Mouse (Mus musculus) kidney, adult 11 months (tissue): Measurements from ENCODE around the gene 1810010D01Rik.
A peak's percentile ranks its signal among the peaks of the same experiment; 100 is the strongest.

Experiments
- DNase-seq: peaks from one replicate; pipeline ENCODE4 v3.0.0; 2022

Gene 1810010D01Rik

GRCm38 (mm10) chr7:145211680-145212659, 4.1 kb upstream of the 1810010D01Rik start:
- peak; percentile 40 for DNase-seq

- DNase-seq, result no peak
Observed at GRCm38 (mm10) chr7:145210477-145211070, 2.7 kb upstream of the 1810010D01Rik start.

DNA sequence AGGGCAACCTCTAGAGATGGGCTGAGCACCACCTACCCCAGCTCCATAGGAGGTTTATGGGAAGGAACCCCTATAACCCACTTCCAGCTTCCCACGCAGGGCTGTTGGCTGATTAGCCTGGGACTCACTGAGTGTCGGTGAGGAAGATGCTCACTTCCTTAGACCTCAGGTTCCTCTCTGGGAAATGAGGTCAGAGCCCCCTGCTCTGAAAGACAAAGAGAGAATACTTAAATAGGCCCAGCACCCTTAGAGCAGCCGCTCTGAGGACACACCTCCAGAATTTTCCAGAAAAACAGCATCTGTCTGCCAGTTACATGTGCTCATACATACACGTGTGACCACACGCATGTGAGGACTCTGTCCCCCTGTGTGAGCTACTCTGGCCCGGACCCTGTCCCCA, 1.1 kb downstream of the 1810010D01Rik start:
- no peak for DNase-seq

DNA sequence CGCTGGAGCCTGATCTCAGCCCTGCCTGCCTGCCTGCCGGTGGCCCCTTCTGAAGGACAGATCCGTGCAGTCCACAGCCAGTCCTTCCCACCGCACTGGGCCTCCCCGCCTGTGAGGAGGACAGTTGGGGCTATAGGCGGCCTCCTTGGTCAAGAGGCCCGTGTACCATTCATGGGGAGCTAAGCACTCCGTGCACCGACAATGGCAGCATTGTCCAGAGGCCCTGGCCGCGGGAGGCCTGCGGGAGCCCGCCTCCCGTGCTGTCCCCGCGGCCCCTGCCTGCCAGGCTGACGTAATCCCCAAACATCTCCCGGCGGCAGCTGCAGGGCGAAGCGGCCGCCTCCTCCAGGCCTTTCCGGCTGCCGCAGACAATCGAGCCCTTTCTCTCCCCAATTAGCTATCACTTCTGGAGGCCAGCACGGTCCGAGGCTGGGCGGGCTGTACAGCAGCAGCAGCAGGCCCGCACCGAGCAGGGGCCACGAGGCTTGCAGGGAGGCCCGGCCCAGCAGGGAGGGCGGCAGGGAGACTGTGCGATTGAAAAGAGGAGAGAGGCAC, 1.8 kb downstream of the 1810010D01Rik start:
- DNase-seq, result peak; percentile 44

DNA sequence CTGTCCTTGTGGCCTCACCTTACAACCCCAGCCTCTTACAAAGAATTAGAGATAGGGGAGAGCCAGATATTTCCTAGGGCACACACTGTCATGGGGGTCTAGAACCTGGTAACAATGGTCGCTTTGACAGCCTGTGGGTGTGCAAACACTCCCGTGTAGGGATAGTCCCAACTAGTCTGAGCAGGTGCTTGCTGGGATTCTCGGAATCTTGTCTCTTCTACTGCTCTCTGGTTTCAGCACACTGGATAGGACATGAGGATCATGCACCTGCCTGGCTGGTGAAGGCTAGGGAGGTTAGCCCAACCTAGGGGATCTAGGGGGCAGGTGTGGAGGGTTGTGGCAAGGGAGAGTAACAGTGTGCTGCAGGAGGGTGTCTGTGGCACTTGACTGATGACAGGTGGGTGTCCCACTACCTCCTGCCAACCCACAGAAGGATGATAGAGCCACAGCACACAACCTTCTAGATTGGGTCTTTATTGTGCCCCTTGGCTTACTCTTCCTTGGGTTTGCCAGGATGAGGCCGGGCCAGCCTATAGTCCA, 2.5 kb downstream of the 1810010D01Rik start:
- DNase-seq, result no peak

DNA sequence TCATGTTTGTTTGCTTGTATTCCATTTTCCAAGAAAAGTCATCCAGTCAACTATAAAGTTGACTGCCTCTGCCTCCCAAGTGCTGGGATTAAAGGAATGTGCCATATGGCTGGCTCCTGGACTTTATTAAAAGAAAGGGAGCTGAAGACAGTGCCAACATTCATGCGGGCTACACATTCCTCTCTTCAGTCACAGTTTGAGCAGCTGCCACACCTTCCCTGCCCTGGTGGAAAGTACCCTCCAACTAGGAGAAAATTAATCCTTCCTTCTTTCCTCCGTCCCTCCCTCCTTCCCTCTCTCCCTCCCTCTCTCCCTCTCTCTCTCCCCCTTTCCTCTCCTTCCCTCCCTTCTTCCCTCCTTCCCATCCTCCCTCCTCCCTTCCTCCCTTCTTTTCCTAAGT, 8.2 kb downstream of the 1810010D01Rik start:
- DNase-seq, result no peak

DNA sequence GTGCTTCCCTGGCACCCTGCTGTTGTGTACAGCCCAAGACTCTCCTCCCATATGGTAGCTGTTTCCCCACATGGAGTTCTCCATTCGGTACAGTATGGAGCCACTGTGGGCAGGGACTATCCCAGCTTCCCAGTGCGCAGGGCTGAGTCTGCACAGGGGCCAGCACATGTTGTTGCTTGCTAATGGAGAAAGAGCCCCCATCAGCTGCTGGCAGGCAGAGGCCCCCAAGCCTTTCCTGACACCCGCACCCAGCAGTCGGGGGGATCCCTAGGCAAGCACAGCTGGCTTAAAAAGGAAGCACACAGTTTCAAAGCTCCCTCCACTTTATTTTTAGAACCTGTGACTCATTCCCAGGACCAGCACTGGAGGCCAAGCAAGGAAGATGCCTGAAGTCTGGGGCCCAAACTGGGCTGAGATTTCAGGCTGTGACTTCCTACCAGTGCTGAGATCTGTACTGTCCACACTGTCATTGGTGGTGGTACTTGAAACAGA, 9.7 kb downstream of the 1810010D01Rik start:
- no peak for DNase-seq

DNA sequence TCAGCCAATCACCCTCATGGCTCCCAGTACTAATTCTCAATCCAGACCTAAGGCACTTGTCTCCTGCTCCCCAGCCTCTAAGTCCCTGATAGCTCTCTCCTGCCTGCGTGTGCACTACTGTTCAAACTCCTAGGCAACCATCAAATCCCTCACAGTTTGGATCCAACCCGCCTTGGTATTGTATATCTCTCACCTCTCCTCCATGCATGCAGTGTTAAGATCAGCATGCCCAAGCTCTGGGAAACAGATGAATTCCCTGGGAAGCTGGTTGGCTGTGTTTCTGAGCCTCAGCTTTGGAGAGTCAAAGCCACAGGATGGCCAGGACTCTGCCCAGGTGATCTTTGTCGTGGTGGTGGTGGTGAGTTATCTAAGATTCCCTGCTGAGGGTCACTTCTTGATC, 10.2 kb downstream of the 1810010D01Rik start:
- no peak for DNase-seq

DNA sequence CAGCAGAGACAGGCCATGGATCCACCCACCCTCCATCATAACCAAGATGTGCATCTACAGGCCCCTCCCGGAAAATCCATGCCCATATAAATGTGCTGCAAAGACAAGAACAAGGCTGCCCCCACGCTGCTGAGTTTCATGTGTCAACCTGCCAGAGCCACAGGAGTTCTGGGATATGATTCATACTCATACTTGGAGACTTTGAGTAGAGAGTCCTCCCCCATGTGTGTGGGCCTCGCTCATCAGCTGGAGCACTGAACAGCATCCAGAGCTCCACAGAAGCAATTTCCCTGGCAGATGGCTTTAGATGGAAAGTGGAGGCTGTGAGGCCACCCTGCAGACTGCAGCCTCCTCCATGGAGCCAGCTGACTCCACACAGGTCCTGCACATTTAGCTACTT, 10.9 kb downstream of the 1810010D01Rik start:
- no peak for DNase-seq

GRCm38 (mm10) chr7:145196340-145196739, 11.6 kb downstream of the 1810010D01Rik start:
- no peak for DNase-seq

DNA sequence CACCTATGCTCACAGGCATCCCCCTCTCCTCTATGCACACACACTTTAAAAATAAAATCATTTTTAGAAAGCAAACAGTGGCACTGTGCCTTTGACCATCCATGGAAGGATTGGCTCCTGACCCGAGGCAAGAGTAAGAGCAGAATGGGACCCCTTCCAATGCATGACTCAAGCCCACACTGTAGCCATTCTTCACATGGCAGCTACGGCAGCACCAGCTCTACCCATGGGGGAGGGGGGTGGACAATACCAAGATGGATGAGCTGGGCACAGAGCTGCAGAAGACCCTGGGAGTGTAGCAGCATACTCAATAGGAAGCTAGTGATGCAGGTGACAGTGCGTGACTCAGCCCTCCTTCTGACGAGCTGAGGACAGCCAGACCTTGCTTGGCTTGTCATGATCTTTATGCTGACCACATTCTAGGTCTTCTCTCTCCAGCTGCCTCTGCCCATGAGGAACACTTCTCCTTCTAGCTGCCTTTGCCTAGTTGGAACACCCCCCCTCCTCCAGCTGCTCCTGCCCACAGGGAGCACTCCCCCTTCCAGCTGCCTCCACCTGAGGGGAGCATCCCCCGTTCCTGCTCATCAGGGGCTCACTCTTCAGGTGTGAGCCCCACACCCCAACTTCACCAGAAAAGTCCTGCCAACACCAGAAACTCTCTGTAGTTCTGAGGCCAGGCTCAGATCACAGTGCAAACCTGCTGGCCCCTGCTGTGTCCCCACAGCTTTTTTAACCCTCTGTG, 12.6 kb downstream of the 1810010D01Rik start:
- DNase-seq, result no peak

DNA sequence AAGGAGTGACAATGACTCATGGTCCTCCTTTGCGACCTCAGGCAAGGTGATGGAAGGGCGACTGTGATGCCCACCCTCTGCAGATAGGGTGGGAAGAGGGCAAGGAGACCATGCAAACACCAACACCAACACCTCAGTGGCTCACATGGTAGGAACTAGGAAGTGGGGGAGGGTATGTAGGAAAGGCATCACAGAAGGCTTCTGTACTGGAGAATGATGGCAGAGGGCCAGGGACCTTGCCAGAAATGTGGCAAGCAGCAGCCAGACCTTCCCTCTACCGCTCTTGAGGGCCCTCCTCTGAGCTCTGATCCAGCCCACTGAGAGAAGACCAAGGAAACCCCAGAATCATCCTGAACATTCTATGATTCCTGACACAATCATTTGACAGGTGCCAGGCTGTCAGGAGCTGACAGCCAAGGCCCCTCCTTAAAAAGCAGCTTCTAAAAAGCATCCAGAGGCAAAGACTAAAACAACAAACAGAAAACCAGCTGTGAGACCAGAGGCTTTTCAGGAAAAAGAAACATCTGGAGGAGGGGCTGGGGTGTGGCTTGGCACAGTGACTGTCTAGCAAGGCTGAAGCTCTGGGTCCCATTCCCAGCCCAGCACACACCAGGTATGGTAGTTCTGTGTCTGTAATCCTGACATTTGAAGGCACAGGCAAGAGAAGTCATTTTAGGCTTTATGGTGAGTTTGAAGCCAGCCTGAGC, 13.3 kb downstream of the 1810010D01Rik start:
- DNase-seq, result no peak

- no peak for DNase-seq
Observed at GRCm38 (mm10) chr7:145192836-145193235, 15.1 kb downstream of the 1810010D01Rik start.

GRCm38 (mm10) chr7:145190520-145190919, 17.4 kb downstream of the 1810010D01Rik start:
- DNase-seq, result no peak

GRCm38 (mm10) chr7:145189342-145189741, 18.6 kb downstream of the 1810010D01Rik start:
- DNase-seq, result no peak

DNA sequence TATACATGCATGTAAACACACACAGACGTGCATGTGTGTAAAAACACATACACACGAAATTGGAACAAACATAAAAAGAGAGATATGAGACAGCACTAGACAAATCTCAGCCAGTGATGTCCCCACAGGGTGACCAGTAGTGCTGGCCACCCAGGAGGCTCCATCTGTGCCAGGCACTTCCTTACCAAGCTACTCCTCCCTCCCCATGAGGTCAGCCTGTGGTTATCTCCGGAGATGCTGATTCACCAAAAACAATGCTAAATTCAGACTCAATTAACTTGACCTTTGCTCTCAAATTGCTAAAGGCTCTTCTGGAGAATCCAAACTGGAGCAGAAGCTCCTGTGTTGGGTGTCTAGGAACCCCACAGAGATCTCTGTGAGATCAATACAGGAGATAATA, 20.1 kb downstream of the 1810010D01Rik start:
- no peak for DNase-seq

GRCm38 (mm10) chr7:145182388-145182787, 25.5 kb downstream of the 1810010D01Rik start:
- no peak for DNase-seq

DNA sequence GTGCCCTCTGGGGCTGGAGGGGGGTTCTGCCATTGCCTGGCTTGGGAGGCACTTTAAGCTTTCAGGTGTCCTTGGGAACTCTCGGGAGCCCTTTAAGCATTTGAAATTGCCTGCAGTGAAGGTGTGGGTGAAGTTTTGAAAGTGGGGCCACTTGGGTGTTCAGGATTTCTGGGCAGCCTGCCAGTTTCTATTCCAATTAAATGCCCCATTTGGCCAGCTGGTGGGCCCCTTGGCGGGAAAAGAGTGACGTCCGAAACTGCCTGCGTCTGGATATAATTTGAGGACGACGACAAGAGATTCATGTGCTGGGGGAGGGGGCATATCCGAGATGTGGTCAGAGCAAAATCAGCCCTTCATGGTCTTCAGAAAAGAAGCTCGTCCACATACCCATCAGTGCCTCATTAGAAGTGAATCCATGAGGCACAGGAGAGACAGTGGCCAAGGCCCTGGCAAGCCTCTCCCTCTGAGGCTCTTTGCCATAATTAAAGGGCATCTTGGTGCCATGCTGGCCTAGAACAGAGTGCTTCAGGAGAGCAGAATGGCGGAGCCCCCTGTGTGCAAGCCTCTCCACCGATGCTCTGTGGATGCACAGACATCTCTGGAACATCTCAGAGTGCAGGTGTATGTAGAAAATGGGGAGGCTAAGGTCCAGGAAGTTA, 26.4 kb downstream of the 1810010D01Rik start:
- DNase-seq, result no peak

- DNase-seq, result no peak
Observed at GRCm38 (mm10) chr7:145179691-145180091, 28.2 kb downstream of the 1810010D01Rik start.

DNA sequence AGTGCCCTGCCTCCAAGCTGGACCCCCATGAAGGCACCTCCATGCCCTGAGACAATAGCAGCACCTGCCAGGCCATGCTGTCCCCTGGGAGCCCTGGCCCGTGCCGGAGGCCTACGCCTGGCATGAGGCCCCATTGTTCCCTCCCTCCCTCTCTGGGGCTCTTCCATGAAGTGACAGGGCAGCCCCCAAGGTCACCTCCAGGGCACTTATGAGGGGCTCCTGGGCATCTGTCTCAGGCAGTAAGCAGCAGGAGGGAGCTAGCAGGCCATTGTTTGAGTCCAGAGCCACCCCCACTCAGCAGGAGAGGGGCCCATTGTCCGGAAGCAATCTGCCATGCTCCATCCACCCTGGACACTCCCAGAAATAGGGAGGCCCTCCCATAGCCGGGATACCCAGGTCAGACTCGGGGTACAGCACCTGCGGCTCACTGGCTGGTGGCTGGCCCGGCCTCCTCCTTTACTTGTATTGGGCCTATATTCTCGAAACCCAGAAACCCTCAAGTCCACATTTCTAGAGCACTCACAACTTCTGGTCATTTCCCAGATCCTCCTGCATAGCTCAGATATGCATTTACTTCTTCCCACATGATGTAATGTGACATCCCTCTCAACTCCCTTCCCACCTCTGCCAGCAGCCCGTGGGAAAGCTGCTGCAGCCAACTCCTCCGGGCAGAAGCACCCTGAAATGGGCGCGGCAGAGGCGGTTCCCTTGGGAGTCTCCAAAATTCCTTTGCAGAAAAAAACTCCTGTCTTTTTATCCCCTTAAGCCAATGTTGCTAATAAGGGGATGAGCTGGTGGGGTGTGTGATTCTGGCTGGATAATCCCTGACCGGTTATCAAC, 30.9 kb downstream of the 1810010D01Rik start:
- no peak for DNase-seq
